Comparison of ENCODE assay signal across 13 mouse cellular contexts in genomic region chr11:57576871-57577515, GRCm38 (mm10). TPM values are rescaled to one million over a fixed set of nuclear protein-coding genes. Genes with fewer than 3 reads are reported as not detected.
DNase-seq lines count a peak whose midpoint lies in the region; ATAC-seq and TF ChIP-seq lines count a peak whose summit lies in the region.
"Had no signal": no experiment of that assay in that cellular context is flagged by ENCODE, and none has a peak within 500 bp of the region (broad histone marks: within the 10 kb centered on the region; RNA-seq: fewer than 3 reads in every experiment).

No protein-coding gene starts in this region.

- no peak overlapping the region for H3K4me3 ChIP-seq in lung, embryonic 14.5 days (ENCODE audit: low read depth, low read length)
- no peak overlapping the region for H3K4me3 ChIP-seq in gastrocnemius, adult 2 months
- H3K4me3 ChIP-seq: heart, embryonic 12.5 days had no signal

- no peak overlapping the region for H3K4me2 ChIP-seq in lung, embryonic 14.5 days
- H3K4me2 ChIP-seq: heart, embryonic 12.5 days; midbrain, embryonic 11.5 days had no signal

- H3K27me3 ChIP-seq in lung, embryonic 14.5 days (ENCODE audit: insufficient read depth, low read length) = peaks cover 7% of the 10 kb centered on the region; the same call in 1 of the 2 replicates

- TF ChIP-seq CTCF in lung, embryonic 14.5 days (IDR thresholded peaks at IDR 0.05; ENCODE audit: low read depth) = no peak
- TF ChIP-seq CTCF in gastrocnemius, adult 2 months (IDR thresholded peaks at IDR 0.05) = no peak

- ATAC-seq in lung, embryonic 14.5 days (ENCODE audit: insufficient read depth) = peak; percentile 41; the same call in 1 of the 2 replicates

- H3K4me1 ChIP-seq in lung, embryonic 14.5 days (ENCODE audit: insufficient read depth) = no peaks in the 10 kb centered on the region

- WGBS in lung, embryonic 14.5 days = 52% methylated on average over 6 of the region's 6 CpGs

- H3K27ac ChIP-seq in lung, embryonic 14.5 days (ENCODE audit: low read depth) = no peak overlapping the region
- H3K27ac ChIP-seq in gastrocnemius, adult 2 months = no peak overlapping the region

- DNase-seq in cerebellum, adult 11 months = peak; percentile 34
- DNase-seq in cerebellum, postnatal 4 days (ENCODE audit: low spot score in 2 of 2) = no peak
- peak; percentile 75 for DNase-seq in lung, embryonic 14.5 days
- DNase-seq in lung, adult 18-20 months = no peak
- DNase-seq in cerebellum, adult 8-10 months = peak; percentile 30
- peak; percentile 21 to 58 for DNase-seq in layer of hippocampus, postnatal 10 days (ENCODE audit: low spot score in 2 of 2)
- no peak for DNase-seq in frontal cortex, adult 2 months (ENCODE audit: extremely low spot score in 1 of 2, low spot score in 1 of 2)
- no peak for DNase-seq in gastrocnemius, adult 2 months
- DNase-seq: gastrocnemius, postnatal 14 days; kidney, adult 9 months; lung, postnatal 14 days had no signal

- intact Hi-C loops in gastrocnemius, adult 2 months (cut with DNase I) = no loop called here

- no peaks in the 10 kb centered on the region for H3K9me3 ChIP-seq in lung, embryonic 14.5 days (ENCODE audit: low read depth, low read length)

- H3K9ac ChIP-seq in lung, embryonic 14.5 days = no peak overlapping the region
- H3K9ac ChIP-seq: heart, embryonic 12.5 days had no signal

- H3K36me3 ChIP-seq in lung, embryonic 14.5 days (ENCODE audit: insufficient read depth) = no peaks in the 10 kb centered on the region
- H3K36me3 ChIP-seq: heart, embryonic 12.5 days had no signal

RNA-seq across cellular contexts. Expression of gene Mfap3, which starts 58.5 kb away (rescaled TPM):
- polyA plus RNA-seq in lung, embryonic 14.5 days (2014; fragmentation: Nextera tagmentation; extraction: Ambion mirVana) = 46.9 and 48.4 TPM in 2 replicates
- 10 to 100 TPM; 33.9 to 36.8 TPM for total RNA-seq in layer of hippocampus, postnatal 10 days (2021)
- 17.2 and 18.1 TPM in 2 replicates for polyA plus RNA-seq in frontal cortex, adult 2 months (2012; rRNA removed)
- 1 to 10 TPM; 7.6 to 9.2 TPM for total RNA-seq in gastrocnemius, adult 2 months (2021)

RNA-seq across cellular contexts. Expression of gene Fam114a2, which starts 58.6 kb away (rescaled TPM):
- 48.6 and 53.8 TPM in 2 replicates for polyA plus RNA-seq in lung, embryonic 14.5 days (2014; fragmentation: Nextera tagmentation; extraction: Ambion mirVana)
- total RNA-seq in layer of hippocampus, postnatal 10 days (2021) = 10 to 100 TPM; 32.5 to 34.5 TPM
- polyA plus RNA-seq in frontal cortex, adult 2 months (2012; rRNA removed) = 42.2 and 42.7 TPM in 2 replicates
- 10 to 100 TPM; 48.6 to 50.9 TPM for total RNA-seq in gastrocnemius, adult 2 months (2021)

Comparison
In these comparisons a context has a peak if more than half of its experiments do, and no peak if none do; other contexts are left out.
1. DNase-seq: peak in cerebellum, adult 11 months (single experiment), lung, embryonic 14.5 days (single experiment), cerebellum, adult 8-10 months (single experiment) and layer of hippocampus, postnatal 10 days (2 of 2); none in cerebellum, postnatal 4 days (0 of 2), lung, adult 18-20 months (0 of 2), frontal cortex, adult 2 months (0 of 2) and gastrocnemius, adult 2 months (single experiment).